Mouse (Mus musculus) frontal cortex, postnatal 14 days (tissue): ENCODE measurements around the gene Sap30.

Experiments used
- DNase-seq, 2 experiments: peaks; one replicate each; pipeline ENCODE4 v3.0.0; 2022; ENCODE audit warnings: low spot score in 2 of 2

The Sap30 gene

GRCm38 (mm10) chr8:57436437-57436796 is 51.2 kb downstream of the Sap30 start:
- no peak for DNase-seq

DNA sequence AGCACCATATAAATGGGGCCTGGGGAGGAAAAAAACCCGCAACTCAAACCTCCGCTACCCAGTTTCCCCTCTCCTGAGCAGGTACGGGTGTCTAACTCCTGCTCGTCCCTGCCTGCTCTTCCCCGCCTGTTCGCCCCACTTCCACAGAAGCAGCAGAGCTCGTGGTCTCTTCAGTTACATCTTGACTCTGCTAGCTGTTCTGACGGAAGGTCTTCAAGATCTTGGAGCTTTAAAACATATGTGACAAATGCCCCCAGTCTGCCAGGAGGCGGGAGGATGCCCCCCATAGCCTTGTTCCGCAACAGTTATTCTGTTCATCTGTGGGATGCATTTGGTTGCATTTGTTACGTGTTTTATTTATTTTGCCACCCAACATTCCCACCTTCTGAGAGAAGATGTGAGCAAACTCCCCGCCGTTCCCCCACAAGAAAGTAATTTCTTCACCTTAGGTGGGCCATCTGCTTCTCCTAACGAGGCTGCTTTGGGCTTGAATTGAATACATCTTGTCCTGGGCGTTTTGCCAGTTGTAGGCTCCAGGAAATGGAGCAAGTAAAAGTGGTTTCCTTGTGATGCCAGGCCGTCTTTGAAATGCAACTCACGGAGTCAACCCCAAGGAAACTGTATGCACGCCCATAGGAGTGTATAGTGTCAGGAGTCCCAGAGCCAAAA is 51.8 kb downstream of the Sap30 start:
- peak; percentile 56 to 62 for DNase-seq

- no peak for DNase-seq
Observed at GRCm38 (mm10) chr8:57432802-57433201, 54.9 kb downstream of the Sap30 start.
